In the genomic region with DNA sequence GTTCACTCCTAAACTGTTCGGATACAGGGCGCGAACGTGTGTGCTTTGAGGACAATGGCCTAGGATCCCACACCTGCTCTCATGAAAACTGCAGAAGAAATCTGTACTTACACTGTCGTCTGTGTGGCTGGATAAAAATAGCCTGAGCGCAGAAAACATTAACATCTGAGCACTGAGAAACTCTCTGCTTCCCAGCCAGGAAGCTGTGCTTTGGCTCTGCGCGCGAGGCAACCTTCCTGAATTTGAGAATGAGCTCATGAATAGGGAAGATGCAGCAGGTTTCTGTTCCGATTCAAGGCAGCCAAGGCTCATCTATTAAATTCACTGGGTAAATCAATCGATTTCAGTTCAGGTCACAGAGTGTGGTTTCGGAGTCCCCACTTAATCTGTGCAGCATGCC, we compare ENCODE assay signal across 9 mouse cellular contexts.
DNase-seq lines count a peak whose midpoint lies in the region.
"Had no signal": no experiment of that assay in that cellular context is flagged by ENCODE, and none has a peak within 500 bp of the region (broad histone marks: within the 10 kb centered on the region; RNA-seq: fewer than 3 reads in every experiment).

No protein-coding gene starts in this region.

- DNase-seq in gastrocnemius, postnatal 14 days, result peak; percentile 6
- DNase-seq in gastrocnemius, postnatal 36 days, result no peak
- peak; percentile 56 to 78 for DNase-seq in frontal cortex, adult 2 months (ENCODE audit: extremely low spot score in 1 of 2, low spot score in 1 of 2)
- peak; percentile 28 to 43 for DNase-seq in layer of hippocampus, postnatal 36 days
- DNase-seq in right cerebral cortex, postnatal 10 days (ENCODE audit: low spot score in 2 of 2), result peak; percentile 77 to 81
- no peak for DNase-seq in liver
- no peak for DNase-seq in heart, adult 9 months (ENCODE audit: low spot score in 2 of 2)
- DNase-seq: gastrocnemius, postnatal 10 days; kidney, adult 18-20 months had no signal

- intact Hi-C loops in gastrocnemius, postnatal 14 days (cut with DNase I; ENCODE audit: low total_unique reads), result no loop called here
- intact Hi-C loops in gastrocnemius, postnatal 36 days (cut with DNase I), result no loop called here

Comparison
In these comparisons a context has a peak if more than half of its experiments do, and no peak if none do; other contexts are left out.
1. DNase-seq: peak in gastrocnemius, postnatal 14 days (single experiment), frontal cortex, adult 2 months (2 of 2), layer of hippocampus, postnatal 36 days (2 of 2) and right cerebral cortex, postnatal 10 days (2 of 2); none in gastrocnemius, postnatal 36 days (0 of 2), liver (single experiment) and heart, adult 9 months (0 of 2).